Comparison of ENCODE assay signal across 12 mouse cellular contexts in the genomic region with DNA sequence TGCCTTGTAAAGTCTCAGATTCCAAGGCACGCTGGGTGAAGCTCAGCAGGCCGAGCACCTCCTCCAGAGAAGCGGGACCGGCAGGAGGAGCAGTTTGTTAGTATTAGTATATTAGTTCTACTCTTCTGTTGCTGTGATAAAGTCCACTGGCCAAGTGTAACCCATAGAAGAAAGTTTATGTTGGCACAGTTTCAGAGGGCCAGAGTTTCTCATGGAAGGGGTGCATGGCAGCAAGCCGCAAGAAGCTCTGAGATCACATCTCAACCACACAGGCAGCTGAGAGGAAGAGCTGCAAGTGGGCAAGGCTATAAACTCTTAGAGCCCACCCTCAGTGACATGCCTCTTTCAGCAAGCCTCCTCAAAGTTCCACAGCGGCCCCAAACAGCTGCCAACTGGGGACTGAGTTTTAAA. TPM values are rescaled to one million over a fixed set of nuclear protein-coding genes. Genes with fewer than 3 reads are reported as not detected.
A peak's percentile ranks its signal among the peaks of the same experiment; 100 is the strongest.
DNase-seq lines count a peak whose midpoint lies in the region; ATAC-seq lines count a peak whose summit lies in the region.
"Had no signal": no experiment of that assay in that cellular context is flagged by ENCODE, and none has a peak within 500 bp of the region (broad histone marks: within the 10 kb centered on the region; RNA-seq: fewer than 3 reads in every experiment).

No protein-coding gene starts in this region.

- WGBS in kidney, embryonic 14.5 days: 70% methylated on average over 6 of the region's 6 CpGs

- no peak overlapping the region for H3K4me3 ChIP-seq in kidney, embryonic 14.5 days (ENCODE audit: low read length)
- H3K4me3 ChIP-seq: forebrain, embryonic 10.5 days; stomach, embryonic 15.5 days had no signal

- no peaks in the 10 kb centered on the region for H3K4me1 ChIP-seq in kidney, embryonic 14.5 days (ENCODE audit: control insufficient read depth, insufficient read depth, low read length)
- H3K4me1 ChIP-seq: stomach, embryonic 15.5 days had no signal

- no peak overlapping the region for H3K27ac ChIP-seq in kidney, embryonic 14.5 days (ENCODE audit: low read depth, low read length)
- H3K27ac ChIP-seq: forebrain, embryonic 10.5 days; macrophage; stomach, embryonic 15.5 days had no signal

- H3K9me3 ChIP-seq in kidney, embryonic 14.5 days (ENCODE audit: control insufficient read depth, low read length): no peaks in the 10 kb centered on the region
- H3K9me3 ChIP-seq: forebrain, embryonic 10.5 days; stomach, embryonic 15.5 days had no signal

- ATAC-seq in kidney, embryonic 14.5 days (ENCODE audit: low FRiP score, low TSS enrichment): no peak

- H3K27me3 ChIP-seq in kidney, embryonic 14.5 days (ENCODE audit: control insufficient read depth, insufficient read depth, low read length): no peaks in the 10 kb centered on the region
- H3K27me3 ChIP-seq: stomach, embryonic 15.5 days had no signal

- no peak overlapping the region for H3K4me2 ChIP-seq in kidney, embryonic 14.5 days (replicated peaks; ENCODE audit: low read depth, low read length)
- H3K4me2 ChIP-seq: stomach, embryonic 15.5 days had no signal

- peaks cover 34% of the 10 kb centered on the region for H3K36me3 ChIP-seq in kidney, embryonic 14.5 days (ENCODE audit: control insufficient read depth, insufficient read depth, low read length)

- H3K9ac ChIP-seq in kidney, embryonic 14.5 days (ENCODE audit: low read depth, low read length): no peak overlapping the region
- H3K9ac ChIP-seq: stomach, embryonic 15.5 days had no signal

- DNase-seq in kidney, adult 18-20 months: peak; percentile 10
- DNase-seq in kidney, postnatal 10 days: peak; percentile 61
- DNase-seq in lung, postnatal 10 days: peak; percentile 69
- DNase-seq in thymus, postnatal 14 days: peak; percentile 66
- DNase-seq in adrenal gland, adult 18-20 months (ENCODE audit: low spot score in 2 of 2): no peak
- no peak for DNase-seq in gastrocnemius, adult 8-10 months (ENCODE audit: low spot score in 2 of 2)
- DNase-seq in layer of hippocampus, postnatal 36 days: no peak
- DNase-seq: right cerebral cortex, adult 18-20 months had no signal

RNA-seq across cellular contexts. Expression of a gene that starts 11.8 kb away (rescaled TPM):
- 15.5 and 20.8 TPM in 2 replicates for polyA plus RNA-seq in kidney, embryonic 14.5 days (2014; fragmentation: Nextera tagmentation; extraction: Ambion mirVana)
- 10 to 100 TPM; 15.4 to 20.9 TPM for total RNA-seq in adrenal gland, adult 18-20 months (2021)
- 10 to 100 TPM in 2 of 4 experiments, 1 to 10 TPM in 2; 8.1 to 12.1 (median 10.5) TPM for total RNA-seq in gastrocnemius, adult 8-10 months (2022)
- total RNA-seq in layer of hippocampus, postnatal 36 days (2021): 10 to 100 TPM; 32.1 to 32.6 TPM

RNA-seq across cellular contexts. Expression of a gene that starts 42.6 kb away (rescaled TPM):
- 4.4 and 5.6 TPM in 2 replicates for polyA plus RNA-seq in kidney, embryonic 14.5 days (2014; fragmentation: Nextera tagmentation; extraction: Ambion mirVana)
- total RNA-seq in adrenal gland, adult 18-20 months (2021): 10 to 100 TPM; 21.4 to 25.3 TPM
- total RNA-seq in gastrocnemius, adult 8-10 months (2022): 1 to 10 TPM; 3.0 to 3.7 (median 3.4) TPM
- 10 to 100 TPM; 55.6 to 58.0 TPM for total RNA-seq in layer of hippocampus, postnatal 36 days (2021)

Comparison
In these comparisons a context has a peak if more than half of its experiments do, and no peak if none do; other contexts are left out.
1. DNase-seq: peak in kidney, adult 18-20 months (single experiment), kidney, postnatal 10 days (single experiment), lung, postnatal 10 days (single experiment) and thymus, postnatal 14 days (single experiment); none in adrenal gland, adult 18-20 months (0 of 2), gastrocnemius, adult 8-10 months (0 of 2) and layer of hippocampus, postnatal 36 days (0 of 2).
2. RNA of a gene that starts 42.6 kb away (total RNA-seq): 55.6 to 58.0 TPM in layer of hippocampus, postnatal 36 days and 21.4 to 25.3 TPM in adrenal gland, adult 18-20 months; 3.0 to 3.7 TPM in gastrocnemius, adult 8-10 months; every median in the first group is over 4 times any median in the second.